Mouse (Mus musculus) gastrocnemius, postnatal 36 days (tissue): ENCODE results near the gene Asic4. TPM values are rescaled to one million over a fixed set of nuclear protein-coding genes. Genes with fewer than 3 reads are reported as not detected.
A peak's percentile ranks its signal among the peaks of the same experiment; 100 is the strongest.

Experiments
- DNase-seq, 2 experiments: peaks; one replicate each; pipeline ENCODE4 v3.0.0; 2022
- intact Hi-C: fragments of 180-260 bp; cut with DNase I; formaldehyde crosslinking; loops from one replicate; pipeline ENCODE4 v1.15.1; 2025
- total RNA-seq, 2 experiments: library from RNA; stranded (reverse); gene quantifications; 2 replicates each; pipeline ENCODE4 v1.2.3; 2021

Asic4 gene
- total RNA-seq, 2 experiments from 2014 or later = not detected

- peak; percentile 88 to 89 for DNase-seq
- intact Hi-C loops = no loop called here
Measured at GRCm38 (mm10) chr1:75521321-75522031, 71.2 kb downstream of the Asic4 start, which contains the start of gene Stk11ip. Gene Stk11ip, plus strand, starts transcription at chr1:75521529.

Other genes with a start within 250 kb of the Asic4 start
- 1 to 10 TPM; 2.3 to 3.0 TPM for gene Glb1l, start 239.6 kb upstream of the Asic4 start, total RNA-seq
- 10 to 100 TPM; 19.4 to 23.1 TPM for gene Stk16, start 239.6 kb upstream of the Asic4 start, total RNA-seq
- 100 to 1,000 TPM; 921 to 954 TPM for gene Tuba4a, start 230.6 kb upstream of the Asic4 start, total RNA-seq
- gene A630095N17Rik, start 218.3 kb upstream of the Asic4 start, total RNA-seq = not detected
- 10 to 100 TPM; 63.1 to 67.1 TPM for gene Dnajb2, start 214.0 kb upstream of the Asic4 start, total RNA-seq
- under 1 TPM in 1 of 2 experiments, not detected in 1; 0.10 TPM for gene Ptprn, start 185.9 kb upstream of the Asic4 start, total RNA-seq
- gene Resp18, start 172.0 kb upstream of the Asic4 start, total RNA-seq = not detected
- gene Dnpep, start 132.4 kb upstream of the Asic4 start, total RNA-seq = 10 to 100 TPM; 46.4 to 48.3 TPM
- 1,000 to 10,000 TPM; 1,843 to 1,948 TPM for gene Des, start 90.1 kb upstream of the Asic4 start, total RNA-seq
- 100 to 1,000 TPM; 229 to 230 TPM for gene Speg, start 75.1 kb upstream of the Asic4 start, total RNA-seq
- gene Gmppa, start 14.5 kb upstream of the Asic4 start, total RNA-seq = 10 to 100 TPM; 35.4 to 35.5 TPM
- 1 to 10 TPM; 6.2 to 7.0 TPM for gene Chpf, start 28.9 kb downstream of the Asic4 start, total RNA-seq
- under 1 TPM; 0.12 to 0.26 TPM for gene Tmem198, start 29.1 kb downstream of the Asic4 start, total RNA-seq
- gene Obsl1, start 56.0 kb downstream of the Asic4 start, total RNA-seq = 10 to 100 TPM; 41.4 to 52.1 TPM
- gene Inha, start 56.6 kb downstream of the Asic4 start, total RNA-seq = 1 to 10 TPM; 2.5 to 5.8 TPM
- gene Stk11ip, start 71.1 kb downstream of the Asic4 start, total RNA-seq = 1 to 10 TPM; 5.8 to 7.7 TPM
- gene Slc4a3, start 95.8 kb downstream of the Asic4 start, total RNA-seq = 1 to 10 TPM; 4.7 to 9.6 TPM